ENCODE assay signal across 10 mouse cellular contexts in genomic region chr10:87711209-87711608, GRCm38 (mm10).
"Had no signal": no experiment of that assay in that cellular context is flagged by ENCODE, and none has a peak within 500 bp of the region (broad histone marks: within the 10 kb centered on the region; RNA-seq: fewer than 3 reads in every experiment).

No protein-coding gene starts in this region.

- DNase-seq: right cerebral cortex, postnatal 4 days; spleen, adult 18-20 months; thymus, adult 18-20 months; thymus, postnatal 25 days had no signal

- H3K27me3 ChIP-seq: kidney, embryonic 15.5 days; midbrain, embryonic 12.5 days; neural tube, embryonic 13.5 days had no signal

- H3K4me2 ChIP-seq: kidney, embryonic 15.5 days; midbrain, embryonic 12.5 days; neural tube, embryonic 13.5 days had no signal

- H3K4me1 ChIP-seq: kidney, embryonic 15.5 days; limb, embryonic 10.5 days; neural tube, embryonic 13.5 days had no signal

- H3K4me3 ChIP-seq: kidney, embryonic 15.5 days; left cerebral cortex, adult 2 months; limb, embryonic 10.5 days; midbrain, embryonic 12.5 days; neural tube, embryonic 13.5 days had no signal

- ATAC-seq: midbrain, embryonic 16.5 days had no signal

- H3K27ac ChIP-seq: kidney, embryonic 15.5 days; left cerebral cortex, adult 2 months; limb, embryonic 10.5 days; midbrain, embryonic 12.5 days; neural tube, embryonic 13.5 days had no signal

- H3K9me3 ChIP-seq: kidney, embryonic 15.5 days; limb, embryonic 10.5 days; midbrain, embryonic 12.5 days; neural tube, embryonic 13.5 days had no signal

- H3K36me3 ChIP-seq: kidney, embryonic 15.5 days; limb, embryonic 10.5 days; midbrain, embryonic 12.5 days; neural tube, embryonic 13.5 days had no signal

- H3K9ac ChIP-seq: kidney, embryonic 15.5 days; midbrain, embryonic 12.5 days; neural tube, embryonic 13.5 days had no signal
